Mouse (Mus musculus) kidney, embryonic 16.5 days (tissue): ENCODE results near the gene Sox8. TPM values are rescaled to one million over a fixed set of nuclear protein-coding genes. Genes with fewer than 3 reads are reported as not detected.

Source experiments
- ATAC-seq: fragments of 200-750 bp; cut with Nextera tagmentation; 2 replicates; pipeline ENCODE4 v1.8.0; 2017; ENCODE audit warnings: moderate TSS enrichment; ENCODE audit not compliant: low FRiP score, low TSS enrichment
- H3K27ac ChIP-seq: fragments of 300-500 bp; sonication (generic); 2 replicates; pipeline ENCODE4 v1.5.1; 2014; ENCODE audit warnings: low read length
- H3K27me3 ChIP-seq: fragments of 300-500 bp; sonication (generic); 2 replicates; pipeline ENCODE4 v1.6.1; 2014; ENCODE audit warnings: low read length, control low read depth, mixed read lengths; ENCODE audit not compliant: insufficient read depth
- H3K36me3 ChIP-seq: fragments of 300-500 bp; sonication (generic); 2 replicates; pipeline ENCODE4 v1.6.1; 2014; ENCODE audit warnings: low read length, control low read depth, mixed read lengths; ENCODE audit not compliant: insufficient read depth
- H3K4me1 ChIP-seq: fragments of 300-500 bp; sonication (generic); 2 replicates; pipeline ENCODE4 v1.6.1; 2014; ENCODE audit warnings: low read length, control low read depth, mixed read lengths; ENCODE audit not compliant: insufficient read depth
- H3K4me2 ChIP-seq: fragments of 300-500 bp; sonication (generic); replicated peaks from 2 replicates; pipeline ENCODE4 v1.6.1; 2014; ENCODE audit warnings: low read depth, low read length
- H3K4me3 ChIP-seq: fragments of 300-500 bp; sonication (generic); 2 replicates; pipeline ENCODE4 v1.5.1; 2014; ENCODE audit warnings: mild to moderate bottlenecking, low read length
- H3K9ac ChIP-seq: fragments of 300-500 bp; sonication (generic); replicated peaks from 2 replicates; pipeline ENCODE4 v1.6.1; 2014; ENCODE audit warnings: low read length
- H3K9me3 ChIP-seq: fragments of 300-500 bp; sonication (generic); 2 replicates; pipeline ENCODE4 v1.6.1; 2016; ENCODE audit warnings: low read length, control low read depth
- WGBS: fragments of 180-500 bp; shearing (Covaris S2); extraction: QIAGEN DNeasy Blood & Tissue Kit; methylation state at CpG from one replicate; pipeline ENCODE4 v1.1.7; 2014; 5-methylcytosine and 5-hydroxymethylcytosine counted together
- polyA plus RNA-seq: library from polyadenylated mRNA; unstranded; fragments of >200 nt; fragmentation: Nextera tagmentation; extraction: Ambion mirVana; gene quantifications from 2 replicates; pipeline ENCODE4 v1.2.1, GENCODE M21; 2015

Sox8 gene
- polyA plus RNA-seq: 3.3 and 5.3 TPM in 2 replicates

DNA sequence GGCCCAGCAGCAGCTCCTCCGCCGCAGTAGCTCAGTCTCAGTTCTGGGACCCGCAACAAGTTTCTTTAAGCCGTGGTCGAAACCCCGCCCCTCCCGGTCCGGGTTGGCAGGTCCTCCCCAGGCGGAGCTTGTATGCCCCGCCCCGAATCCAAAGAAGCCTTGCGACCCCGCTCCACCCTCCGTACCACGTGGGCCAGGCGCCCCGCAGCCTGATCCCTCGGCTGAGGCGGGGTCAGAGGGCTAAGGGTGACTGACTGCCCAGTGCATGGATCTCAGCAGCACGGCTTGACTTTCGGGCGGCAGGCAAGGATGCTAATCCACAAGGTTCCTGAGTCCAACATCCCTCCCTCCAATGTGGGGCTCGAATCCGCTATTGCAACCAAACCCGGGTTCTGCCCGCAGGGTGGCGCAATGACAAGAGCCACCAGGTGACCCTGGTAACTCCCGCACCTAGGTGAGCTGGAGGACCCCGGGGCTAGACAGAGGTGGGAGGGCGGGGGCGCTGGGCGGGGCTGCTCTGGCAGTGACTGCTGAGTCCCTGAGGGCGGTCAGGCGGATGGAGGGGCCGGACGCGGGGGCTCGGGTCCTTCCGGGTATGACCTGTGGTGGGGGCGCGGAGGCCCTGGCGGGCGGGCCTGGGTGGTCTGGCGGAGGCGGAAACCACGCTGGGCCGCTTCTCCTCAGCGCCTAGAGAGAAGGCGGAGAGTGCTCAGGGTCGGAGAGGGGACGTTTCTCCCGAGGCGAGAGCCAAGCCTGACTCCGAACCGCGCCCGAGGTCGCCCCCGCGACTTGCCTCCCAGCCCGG, at the start of gene Sox8:
TSS of gene Sox8 (minus strand) at position 39 of the 805 bp plus-strand sequence.
- 1% methylated on average over 60 of the region's 61 CpGs for WGBS
- H3K36me3 ChIP-seq: no peaks in the 10 kb centered on the region
- H3K4me3 ChIP-seq: peak within 1 kb of the TSS; percentile 57
- ATAC-seq: peak; percentile 82
- H3K9me3 ChIP-seq: no peaks in the 10 kb centered on the region
- peak within 1 kb of the TSS; percentile 98 for H3K4me2 ChIP-seq
- H3K27me3 ChIP-seq: peaks cover 15% of the 10 kb centered on the region
- H3K27ac ChIP-seq: 0 out of 2 replicates have a peak within 1 kb of the TSS, but pooled peaks have one; percentile 20
- peaks cover 18% of the 10 kb centered on the region for H3K4me1 ChIP-seq
- H3K9ac ChIP-seq: peak within 1 kb of the TSS; percentile 63

DNA sequence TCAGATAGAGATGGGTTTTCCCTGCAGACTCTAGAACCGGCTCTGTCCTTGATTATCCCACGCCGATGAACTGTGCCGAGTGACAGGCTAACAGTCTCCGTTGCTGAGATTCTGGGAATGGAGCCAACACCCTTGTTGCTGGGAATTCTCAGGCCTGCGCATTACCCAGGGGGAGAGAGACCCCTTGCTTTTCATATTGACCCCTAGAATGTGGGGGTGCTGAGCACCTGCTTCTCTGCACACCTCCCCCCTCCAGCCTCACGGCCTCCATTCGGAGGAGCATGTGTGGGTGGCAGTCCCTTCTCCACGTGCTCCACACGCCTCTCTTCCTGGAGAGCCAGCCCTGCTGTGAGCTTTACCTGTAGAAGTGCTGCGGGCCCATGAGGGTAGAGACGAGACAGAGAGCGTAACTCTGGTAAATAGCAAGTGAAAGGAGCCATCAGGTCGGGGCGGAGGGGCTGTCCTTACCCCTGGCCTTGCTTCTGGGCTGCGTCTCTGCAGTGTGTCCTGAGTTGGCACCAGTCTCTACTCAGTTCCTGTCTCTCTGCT, 48.1 kb upstream of the Sox8 start:
- H3K36me3 ChIP-seq: 0 out of 2 replicates have a peak, but pooled peaks cover 3% of the 10 kb centered on the region
- 0 out of 2 replicates have a peak, but pooled peaks cover 3% of the 10 kb centered on the region for H3K9me3 ChIP-seq
- peaks cover 2% of the 10 kb centered on the region; the same call in 1 of the 2 replicates for H3K4me1 ChIP-seq
- ATAC-seq: no peak
- no peak overlapping the region for H3K27ac ChIP-seq
- no peak overlapping the region for H3K4me3 ChIP-seq
- H3K4me2 ChIP-seq: no peak overlapping the region
- WGBS: 53% methylated on average over 16 of the region's 16 CpGs
- no peak overlapping the region for H3K9ac ChIP-seq
- no peaks in the 10 kb centered on the region for H3K27me3 ChIP-seq

DNA sequence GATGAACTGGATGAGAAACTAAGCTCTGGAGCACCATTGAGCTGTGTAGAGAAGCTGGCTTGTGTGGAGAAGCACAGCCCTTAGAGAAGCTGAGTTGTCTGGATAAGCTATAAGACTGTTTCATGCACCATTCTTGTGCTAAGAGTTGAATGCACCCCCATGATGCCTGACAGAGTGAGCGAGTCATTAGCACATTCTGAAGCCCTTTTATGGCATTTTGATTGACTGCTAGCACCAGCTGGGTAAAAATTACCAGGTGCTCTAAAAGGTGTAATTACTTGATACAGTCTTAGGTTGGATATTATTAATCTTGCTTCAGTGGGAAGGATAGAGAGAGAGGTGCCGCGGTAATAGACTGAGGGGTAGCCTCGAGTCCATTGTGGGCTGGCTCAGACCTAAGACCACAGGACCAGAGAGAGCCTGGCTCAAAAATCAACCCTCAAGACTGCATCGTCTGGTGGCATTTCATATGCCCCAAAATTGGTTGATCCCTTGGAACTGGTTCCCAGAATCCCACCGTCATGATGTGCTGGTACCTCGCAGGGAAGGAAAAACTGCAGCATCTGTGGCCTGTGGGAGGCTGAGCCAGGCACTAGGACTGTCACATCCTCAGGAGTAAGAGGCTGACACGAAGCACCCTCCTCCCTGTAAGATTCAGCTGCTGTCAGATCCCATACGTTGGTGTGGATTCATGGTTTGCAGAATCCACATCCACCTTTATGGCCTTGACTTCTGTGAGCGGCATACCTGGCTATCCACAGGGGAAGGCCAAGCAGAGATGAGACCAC, 44.4 kb upstream of the Sox8 start:
- 0 out of 2 replicates have a peak, but pooled peaks cover 10% of the 10 kb centered on the region for H3K36me3 ChIP-seq
- WGBS: 91% methylated on average over 10 of the region's 10 CpGs

DNA sequence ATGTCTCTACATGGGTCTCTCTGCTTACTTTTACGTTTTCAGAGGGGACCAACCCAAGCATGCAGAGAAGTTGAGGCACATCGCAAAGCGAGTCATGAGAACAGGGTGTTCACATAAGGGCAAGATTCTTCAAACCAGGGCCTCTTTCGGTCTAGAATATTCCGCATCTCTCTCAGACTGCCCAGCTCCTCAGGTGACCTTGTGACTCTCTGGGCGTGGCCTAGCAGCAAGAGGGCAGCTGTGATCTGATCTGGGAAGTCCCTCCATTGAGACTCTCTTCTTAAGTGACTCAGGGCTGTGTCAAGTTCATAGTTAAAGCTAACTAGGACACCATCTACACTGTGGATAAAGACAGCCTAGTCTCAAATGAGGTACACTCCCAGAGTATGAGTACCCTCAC, 42.8 kb upstream of the Sox8 start:
- Histone ChIP-seq H3K4me1 (peaks cover 24% of the 10 kb centered on the region), H3K36me3 (0 out of 2 replicates have a peak, but pooled peaks cover 10% of the 10 kb centered on the region), H3K27me3 (no peaks in the 10 kb centered on the region), H3K4me2 (no peak overlapping the region), H3K27ac (no peak overlapping the region), H3K4me3 (no peak overlapping the region), H3K9me3 (no peaks in the 10 kb centered on the region), H3K9ac (no peak overlapping the region)
- no peak for ATAC-seq
- WGBS: 93% methylated on average over 6 of the region's 6 CpGs

More for the DNA sequence above, 44.4 kb upstream of the Sox8 start:
- Histone ChIP-seq H3K4me2 (no peak overlapping the region), H3K27ac (no peak overlapping the region), H3K9me3 (no peaks in the 10 kb centered on the region), H3K4me3 (no peak overlapping the region), H3K27me3 (no peaks in the 10 kb centered on the region), H3K4me1 (peaks cover 14% of the 10 kb centered on the region), H3K9ac (no peak overlapping the region)
- no peak for ATAC-seq

DNA sequence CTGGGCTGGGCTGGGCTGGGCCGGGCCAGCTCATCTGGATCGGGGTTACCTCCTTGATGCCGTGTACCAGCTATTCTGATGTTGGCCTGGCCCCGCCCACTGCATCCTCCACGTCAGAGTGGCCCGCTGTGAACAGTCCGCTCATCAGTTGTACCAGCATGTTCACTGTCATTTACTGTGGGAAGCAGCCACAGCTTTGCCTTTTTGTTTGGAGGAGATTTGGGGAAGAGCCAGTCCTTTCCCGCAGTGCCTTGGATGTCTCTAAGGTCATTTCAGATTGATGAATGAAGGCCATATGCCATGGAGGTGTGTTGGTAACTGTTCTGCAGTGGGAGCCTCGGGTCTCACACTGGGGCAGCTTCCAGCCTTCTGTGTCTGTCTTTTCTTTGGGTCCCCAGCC, 42.1 kb upstream of the Sox8 start:
- Histone ChIP-seq H3K9me3 (no peaks in the 10 kb centered on the region), H3K27ac (no peak overlapping the region), H3K9ac (no peak overlapping the region), H3K4me2 (no peak overlapping the region), H3K4me3 (no peak overlapping the region), H3K27me3 (no peaks in the 10 kb centered on the region), H3K4me1 (peaks cover 24% of the 10 kb centered on the region), H3K36me3 (0 out of 2 replicates have a peak, but pooled peaks cover 10% of the 10 kb centered on the region)
- 73% methylated on average over 9 of the region's 9 CpGs for WGBS
- no peak for ATAC-seq

DNA sequence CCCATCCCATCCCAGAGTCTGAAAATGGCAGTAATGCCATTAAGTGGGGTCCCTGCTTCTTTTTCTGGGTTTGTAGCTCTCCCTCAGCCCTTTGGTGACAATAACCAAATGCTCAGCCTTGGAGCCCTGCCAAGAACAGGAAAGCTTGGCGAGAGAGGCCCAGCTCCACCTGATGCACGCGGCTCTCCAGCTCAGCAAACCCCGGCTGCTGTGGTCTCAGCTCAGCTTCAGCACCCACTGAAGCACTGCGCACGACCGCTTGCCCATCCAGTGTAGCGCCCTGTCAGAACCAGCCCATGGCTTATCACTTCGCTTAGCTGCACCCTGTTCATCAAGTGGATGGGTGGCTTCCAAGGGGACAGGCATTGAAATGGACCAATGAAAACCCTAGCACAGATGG, 39.7 kb upstream of the Sox8 start:
- Histone ChIP-seq H3K4me3 (no peak overlapping the region), H3K27ac (no peak overlapping the region), H3K9me3 (no peaks in the 10 kb centered on the region), H3K27me3 (no peaks in the 10 kb centered on the region), H3K9ac (no peak overlapping the region), H3K36me3 (0 out of 2 replicates have a peak, but pooled peaks cover 10% of the 10 kb centered on the region), H3K4me1 (peaks cover 24% of the 10 kb centered on the region), H3K4me2 (no peak overlapping the region)
- WGBS: 40% methylated on average over 9 of the region's 9 CpGs
- no peak for ATAC-seq

DNA sequence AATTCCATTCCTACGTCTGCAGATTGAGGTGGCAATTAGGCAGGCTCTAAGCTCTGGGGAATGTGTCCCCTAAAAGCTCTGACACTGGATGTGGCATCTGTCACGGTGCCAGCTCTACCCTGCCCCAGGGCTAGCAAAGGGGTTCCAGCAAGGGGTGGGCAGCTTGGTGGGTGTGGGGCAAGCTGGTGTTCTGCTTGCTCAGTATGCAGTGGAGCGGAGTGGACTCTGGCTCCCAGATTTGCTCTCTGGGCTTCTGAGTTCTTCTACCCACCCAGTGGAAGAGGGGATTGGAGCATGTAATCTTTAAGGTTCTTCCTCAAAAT, 39.0 kb upstream of the Sox8 start:
- WGBS: 69% methylated on average over 3 of the region's 3 CpGs
- Histone ChIP-seq H3K9me3 (no peaks in the 10 kb centered on the region), H3K9ac (no peak overlapping the region), H3K27ac (no peak overlapping the region), H3K36me3 (0 out of 2 replicates have a peak, but pooled peaks cover 10% of the 10 kb centered on the region), H3K27me3 (no peaks in the 10 kb centered on the region), H3K4me3 (no peak overlapping the region), H3K4me1 (peaks cover 24% of the 10 kb centered on the region), H3K4me2 (no peak overlapping the region)
- no peak for ATAC-seq

DNA sequence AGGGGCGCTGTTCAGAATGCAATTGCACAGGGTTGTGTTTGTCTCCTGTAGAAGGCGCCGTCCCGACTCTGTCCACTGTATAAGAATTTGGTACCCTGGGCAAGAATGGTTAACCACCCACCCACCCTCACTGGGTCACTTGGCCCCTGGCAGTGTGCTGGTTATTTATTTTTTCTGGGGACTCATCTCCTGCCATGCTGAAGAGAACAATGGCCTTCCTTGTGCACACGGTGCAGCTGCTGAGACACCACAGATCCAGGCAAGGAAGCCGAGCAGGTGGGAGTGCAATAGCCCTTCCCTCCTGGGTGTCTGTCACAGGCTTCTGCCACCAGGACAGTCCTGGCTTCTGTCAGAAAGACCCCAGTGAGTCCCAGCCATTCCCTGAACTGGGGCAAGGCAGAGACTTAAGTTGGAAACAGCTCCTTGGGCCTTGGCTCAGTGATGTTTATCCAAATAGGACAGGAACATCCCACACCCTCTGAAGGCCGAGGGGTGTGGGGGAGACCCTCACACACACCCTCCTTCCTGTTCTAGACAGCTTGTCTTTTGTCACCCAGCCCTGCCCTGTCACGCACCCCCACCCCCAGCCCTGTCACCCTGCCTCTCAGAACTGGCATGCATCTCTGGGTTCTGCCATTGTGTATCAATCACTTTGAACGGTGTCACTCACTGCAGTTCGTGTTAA, 38.5 kb upstream of the Sox8 start:
- Histone ChIP-seq H3K27me3 (no peaks in the 10 kb centered on the region), H3K27ac (no peak overlapping the region), H3K9ac (peak overlapping the region; percentile 20; the same call in 1 of the 2 replicates), H3K9me3 (no peaks in the 10 kb centered on the region), H3K4me1 (peaks cover 24% of the 10 kb centered on the region), H3K36me3 (0 out of 2 replicates have a peak, but pooled peaks cover 10% of the 10 kb centered on the region), H3K4me2 (no peak overlapping the region), H3K4me3 (no peak overlapping the region)
- ATAC-seq: no peak
- 57% methylated on average over 10 of the region's 10 CpGs for WGBS

DNA sequence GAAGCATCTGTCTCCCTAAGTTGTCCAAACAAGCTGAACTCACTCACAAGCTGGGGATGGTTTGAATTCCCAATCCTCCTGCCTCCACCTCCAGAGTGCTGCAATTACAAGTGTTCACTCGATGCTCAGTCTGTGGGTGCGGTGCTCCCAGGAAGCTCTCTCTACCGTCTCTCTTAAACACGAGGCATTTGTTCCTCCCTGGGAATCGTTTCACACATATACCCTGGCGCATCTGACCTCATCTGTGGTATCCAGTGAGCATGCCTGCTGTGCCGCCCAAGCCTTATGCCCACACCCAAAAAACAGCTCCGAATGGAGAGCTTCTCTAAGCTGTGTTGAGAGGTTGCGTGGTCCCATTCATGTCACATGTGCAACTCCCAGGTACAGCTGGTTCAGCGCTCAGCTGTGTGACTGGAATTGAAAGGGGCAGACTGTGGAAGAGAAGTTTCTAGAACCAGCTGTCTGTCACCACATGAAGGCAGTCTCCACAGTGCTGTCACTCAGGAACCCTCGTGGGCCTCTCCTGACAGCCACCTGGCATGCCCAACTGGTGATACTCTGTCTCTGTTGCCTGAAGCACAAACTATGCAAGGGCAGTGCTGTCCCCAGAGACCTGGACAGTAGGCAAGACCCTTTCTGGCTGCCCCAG, 37.8 kb upstream of the Sox8 start:
- Histone ChIP-seq H3K27ac (no peak overlapping the region), H3K4me1 (peaks cover 24% of the 10 kb centered on the region), H3K4me3 (no peak overlapping the region), H3K9me3 (no peaks in the 10 kb centered on the region), H3K27me3 (no peaks in the 10 kb centered on the region), H3K36me3 (0 out of 2 replicates have a peak, but pooled peaks cover 6% of the 10 kb centered on the region), H3K9ac (no peak overlapping the region), H3K4me2 (no peak overlapping the region)
- ATAC-seq: no peak
- 84% methylated on average over 11 of the region's 11 CpGs for WGBS
